Mouse (Mus musculus) layer of hippocampus, postnatal 25 days (tissue): ENCODE data around the gene Azin2. TPM values are rescaled to one million over a fixed set of nuclear protein-coding genes. Genes with fewer than 3 reads are reported as not detected.

Experiments used
- DNase-seq, 2 experiments: peaks; one replicate each; pipeline ENCODE4 v3.0.0; 2022; ENCODE audit warnings: mixed read lengths in 2 of 2, low spot score in 1 of 2; ENCODE audit errors: extremely low spot score in 1 of 2
- total RNA-seq, 2 experiments: library from RNA; stranded (reverse); gene quantifications; 2 replicates each; pipeline ENCODE4 v1.2.3; 2021

Azin2 gene
- 10 to 100 TPM; 40.7 to 41.8 TPM for total RNA-seq

- DNase-seq = peak; percentile 84 to 87
These were observed at the start of gene Azin2 for GRCm38 (mm10) chr4:128962029-128962925. TSS of gene Azin2 (minus strand) at chr4:128962442.

GRCm38 (mm10) chr4:129011604-129012121 lies 49.4 kb upstream of the Azin2 start:
- DNase-seq = no peak

GRCm38 (mm10) chr4:129009521-129009920 lies 47.3 kb upstream of the Azin2 start:
- no peak for DNase-seq

- no peak for DNase-seq
These were observed 46.4 kb upstream of the Azin2 start for GRCm38 (mm10) chr4:129008672-129009071.

- DNase-seq = no peak
These were observed 45.8 kb upstream of the Azin2 start for GRCm38 (mm10) chr4:129008006-129008519.

GRCm38 (mm10) chr4:129003720-129004119 lies 41.5 kb upstream of the Azin2 start:
- no peak for DNase-seq

GRCm38 (mm10) chr4:129000786-129001185 lies 38.5 kb upstream of the Azin2 start:
- no peak for DNase-seq

GRCm38 (mm10) chr4:128998401-128998800 lies 36.2 kb upstream of the Azin2 start:
- DNase-seq = no peak

- DNase-seq = no peak
These were observed 35.0 kb upstream of the Azin2 start for GRCm38 (mm10) chr4:128997258-128997657.

GRCm38 (mm10) chr4:128995238-128995637 lies 33.0 kb upstream of the Azin2 start:
- DNase-seq = no peak

GRCm38 (mm10) chr4:128993675-128994074 lies 31.4 kb upstream of the Azin2 start:
- peak in 1 of 2 experiments; percentile 12 for DNase-seq

GRCm38 (mm10) chr4:128993025-128993662 lies 30.9 kb upstream of the Azin2 start:
- peak; percentile 97 to 98 for DNase-seq

- DNase-seq = no peak
These were observed 29.9 kb upstream of the Azin2 start for GRCm38 (mm10) chr4:128992176-128992575.

- DNase-seq = no peak
These were observed 29.3 kb upstream of the Azin2 start, which contains the start of gene Ak2 for GRCm38 (mm10) chr4:128991500-128992008. TSS of gene Ak2 (plus strand) at chr4:128991958.

GRCm38 (mm10) chr4:128989678-128990077 lies 27.4 kb upstream of the Azin2 start:
- no peak for DNase-seq

- DNase-seq = no peak
These were observed 26.7 kb upstream of the Azin2 start for GRCm38 (mm10) chr4:128988911-128989310.

- no peak for DNase-seq
These were observed 22.4 kb upstream of the Azin2 start for GRCm38 (mm10) chr4:128984600-128984999.

GRCm38 (mm10) chr4:128983656-128984055 lies 21.4 kb upstream of the Azin2 start:
- DNase-seq = no peak

GRCm38 (mm10) chr4:128983151-128983550 lies 20.9 kb upstream of the Azin2 start:
- DNase-seq = no peak

- no peak for DNase-seq
These were observed 19.6 kb upstream of the Azin2 start for GRCm38 (mm10) chr4:128981833-128982180.
